Mouse (Mus musculus): ENCODE data around the gene Zcchc4. TPM values are rescaled to one million over a fixed set of nuclear protein-coding genes. Genes with fewer than 3 reads are reported as not detected.

Gene Zcchc4
- polyA plus RNA-seq, 1 experiment from 2014 or later = 15.4 TPM

GRCm38 (mm10) chr5:52811056-52811455 lies 35.8 kb downstream of the Zcchc4 start:
- no peak overlapping the region for H3K4me3 ChIP-seq (ENCODE audit: low read depth, low read length)
- no peaks in the 10 kb centered on the region for H3K9me3 ChIP-seq (ENCODE audit: control insufficient read depth, low read length)
- no peak overlapping the region for H3K4me2 ChIP-seq
- DNase-seq (ENCODE audit: low spot score, missing footprints) (no peak), ATAC-seq (ENCODE audit: low FRiP score) (no peak)
- WGBS = 96% methylated on average over 14 of the region's 14 CpGs
- H3K27ac ChIP-seq (ENCODE audit: low read depth, low read length) = no peak overlapping the region
- H3K9ac ChIP-seq (ENCODE audit: low read length) = no peak overlapping the region
- H3K36me3 ChIP-seq (ENCODE audit: control insufficient read depth, insufficient read depth, low read length) = no peaks in the 10 kb centered on the region; the same call in 1 of the 2 replicates
- H3K27me3 ChIP-seq (ENCODE audit: control insufficient read depth, insufficient read depth, low read length) = no peaks in the 10 kb centered on the region
- H3K4me1 ChIP-seq (ENCODE audit: control insufficient read depth, insufficient read depth, low read length) = no peaks in the 10 kb centered on the region

- no peaks in the 10 kb centered on the region; the same call in 1 of the 2 replicates for H3K36me3 ChIP-seq (ENCODE audit: control insufficient read depth, insufficient read depth, low read length)
These were observed 37.2 kb downstream of the Zcchc4 start for GRCm38 (mm10) chr5:52812456-52812855.

GRCm38 (mm10) chr5:52813312-52813711 lies 38.1 kb downstream of the Zcchc4 start:
- Histone ChIP-seq H3K27me3 (ENCODE audit: control insufficient read depth, insufficient read depth, low read length) (no peaks in the 10 kb centered on the region), H3K9ac (ENCODE audit: low read length) (no peak overlapping the region), H3K4me2 (no peak overlapping the region), H3K4me3 (ENCODE audit: low read depth, low read length) (no peak overlapping the region), H3K9me3 (ENCODE audit: control insufficient read depth, low read length) (no peaks in the 10 kb centered on the region), H3K36me3 (ENCODE audit: control insufficient read depth, insufficient read depth, low read length) (no peaks in the 10 kb centered on the region; the same call in 1 of the 2 replicates), H3K4me1 (ENCODE audit: control insufficient read depth, insufficient read depth, low read length) (no peaks in the 10 kb centered on the region), H3K27ac (ENCODE audit: low read depth, low read length) (no peak overlapping the region)
- 95% methylated on average over 7 of the region's 7 CpGs for WGBS
- no peak for DNase-seq (ENCODE audit: low spot score, missing footprints)
- ATAC-seq (ENCODE audit: low FRiP score) = no peak

More at GRCm38 (mm10) chr5:52812456-52812855, 37.2 kb downstream of the Zcchc4 start:
- H3K4me2 ChIP-seq = no peak overlapping the region
- DNase-seq (ENCODE audit: low spot score, missing footprints) = no peak
- no peak overlapping the region for H3K9ac ChIP-seq (ENCODE audit: low read length)
- no peaks in the 10 kb centered on the region for H3K9me3 ChIP-seq (ENCODE audit: control insufficient read depth, low read length)
- WGBS = 96% methylated on average over 10 of the region's 10 CpGs
- no peak overlapping the region for H3K4me3 ChIP-seq (ENCODE audit: low read depth, low read length)
- H3K27me3 ChIP-seq (ENCODE audit: control insufficient read depth, insufficient read depth, low read length) = no peaks in the 10 kb centered on the region
- no peak overlapping the region for H3K27ac ChIP-seq (ENCODE audit: low read depth, low read length)
- H3K4me1 ChIP-seq (ENCODE audit: control insufficient read depth, insufficient read depth, low read length) = no peaks in the 10 kb centered on the region
- no peak for ATAC-seq (ENCODE audit: low FRiP score)

GRCm38 (mm10) chr5:52818676-52819075 lies 43.5 kb downstream of the Zcchc4 start:
- H3K27me3 ChIP-seq (ENCODE audit: control insufficient read depth, insufficient read depth, low read length) = no peaks in the 10 kb centered on the region
- no peak for ATAC-seq (ENCODE audit: low FRiP score)
- H3K9me3 ChIP-seq (ENCODE audit: control insufficient read depth, low read length) = no peaks in the 10 kb centered on the region
- H3K36me3 ChIP-seq (ENCODE audit: control insufficient read depth, insufficient read depth, low read length) = peaks cover 2% of the 10 kb centered on the region; the same call in 1 of the 2 replicates
- H3K27ac ChIP-seq (ENCODE audit: low read depth, low read length) = no peak overlapping the region
- H3K9ac ChIP-seq (ENCODE audit: low read length) = no peak overlapping the region
- H3K4me1 ChIP-seq (ENCODE audit: control insufficient read depth, insufficient read depth, low read length) = no peaks in the 10 kb centered on the region
- no peak overlapping the region for H3K4me2 ChIP-seq
- DNase-seq (ENCODE audit: low spot score, missing footprints) = no peak
- no peak overlapping the region for H3K4me3 ChIP-seq (ENCODE audit: low read depth, low read length)
- 94% methylated on average over 7 of the region's 7 CpGs for WGBS

- Histone ChIP-seq H3K36me3 (ENCODE audit: control insufficient read depth, insufficient read depth, low read length) (0 out of 2 replicates have a peak, but pooled peaks cover 2% of the 10 kb centered on the region), H3K27me3 (ENCODE audit: control insufficient read depth, insufficient read depth, low read length) (no peaks in the 10 kb centered on the region), H3K4me3 (ENCODE audit: low read depth, low read length) (no peak overlapping the region), H3K4me2 (no peak overlapping the region), H3K4me1 (ENCODE audit: control insufficient read depth, insufficient read depth, low read length) (no peaks in the 10 kb centered on the region), H3K9ac (ENCODE audit: low read length) (no peak overlapping the region), H3K9me3 (ENCODE audit: control insufficient read depth, low read length) (no peaks in the 10 kb centered on the region), H3K27ac (ENCODE audit: low read depth, low read length) (no peak overlapping the region)
- DNase-seq (ENCODE audit: low spot score, missing footprints) = peak; percentile 89
- ATAC-seq (ENCODE audit: low FRiP score) = no peak
- 59% methylated on average over 3 of the region's 3 CpGs for WGBS
These were observed 46.5 kb downstream of the Zcchc4 start for GRCm38 (mm10) chr5:52821691-52822090.

- H3K9me3 ChIP-seq (ENCODE audit: control insufficient read depth, low read length) = no peaks in the 10 kb centered on the region
- DNase-seq (ENCODE audit: low spot score, missing footprints) (no peak), ATAC-seq (ENCODE audit: low FRiP score) (no peak)
- H3K27ac ChIP-seq (ENCODE audit: low read depth, low read length) = no peak overlapping the region
- no peak overlapping the region for H3K4me2 ChIP-seq
- no peaks in the 10 kb centered on the region for H3K36me3 ChIP-seq (ENCODE audit: control insufficient read depth, insufficient read depth, low read length)
- H3K4me1 ChIP-seq (ENCODE audit: control insufficient read depth, insufficient read depth, low read length) = no peaks in the 10 kb centered on the region
- no peak overlapping the region for H3K9ac ChIP-seq (ENCODE audit: low read length)
- 91% methylated on average over 4 of the region's 4 CpGs for WGBS
- no peak overlapping the region for H3K4me3 ChIP-seq (ENCODE audit: low read depth, low read length)
- no peaks in the 10 kb centered on the region for H3K27me3 ChIP-seq (ENCODE audit: control insufficient read depth, insufficient read depth, low read length)
These were observed 52.7 kb downstream of the Zcchc4 start for GRCm38 (mm10) chr5:52827923-52828322.

GRCm38 (mm10) chr5:52833005-52833404 lies 57.8 kb downstream of the Zcchc4 start:
- Histone ChIP-seq H3K9me3 (ENCODE audit: control insufficient read depth, low read length) (no peaks in the 10 kb centered on the region), H3K27me3 (ENCODE audit: control insufficient read depth, insufficient read depth, low read length) (no peaks in the 10 kb centered on the region), H3K4me2 (peak overlapping the region; percentile 27), H3K4me3 (ENCODE audit: low read depth, low read length) (no peak overlapping the region), H3K27ac (ENCODE audit: low read depth, low read length) (peak overlapping the region; percentile 65; the same call in 1 of the 2 replicates), H3K9ac (ENCODE audit: low read length) (peak overlapping the region; percentile 58), H3K4me1 (ENCODE audit: control insufficient read depth, insufficient read depth, low read length) (peaks cover 4% of the 10 kb centered on the region; the same call in 1 of the 2 replicates), H3K36me3 (ENCODE audit: control insufficient read depth, insufficient read depth, low read length) (no peaks in the 10 kb centered on the region; the same call in 1 of the 2 replicates)
- DNase-seq (ENCODE audit: low spot score, missing footprints) (no peak), ATAC-seq (ENCODE audit: low FRiP score) (no peak)

GRCm38 (mm10) chr5:52833761-52834274 lies 58.6 kb downstream of the Zcchc4 start, which contains the start of gene Anapc4:
Anapc4 (plus strand) TSS chr5:52834012.
- ATAC-seq (ENCODE audit: low FRiP score) (peak; percentile 100), DNase-seq (ENCODE audit: low spot score, missing footprints) (peak; percentile 100)
- Histone ChIP-seq H3K4me3 (ENCODE audit: low read depth, low read length) (peak within 1 kb of the TSS; percentile 76), H3K4me2 (peak within 1 kb of the TSS; percentile 86), H3K9ac (ENCODE audit: low read length) (peak within 1 kb of the TSS; percentile 93), H3K9me3 (ENCODE audit: control insufficient read depth, low read length) (no peaks in the 10 kb centered on the region), H3K27me3 (ENCODE audit: control insufficient read depth, insufficient read depth, low read length) (no peaks in the 10 kb centered on the region), H3K36me3 (ENCODE audit: control insufficient read depth, insufficient read depth, low read length) (no peaks in the 10 kb centered on the region; the same call in 1 of the 2 replicates), H3K4me1 (ENCODE audit: control insufficient read depth, insufficient read depth, low read length) (peaks cover 4% of the 10 kb centered on the region; the same call in 1 of the 2 replicates), H3K27ac (ENCODE audit: low read depth, low read length) (peak within 1 kb of the TSS; percentile 68)
- WGBS = under 1% methylated on average over 48 of the region's 50 CpGs

- H3K27me3 ChIP-seq (ENCODE audit: control insufficient read depth, insufficient read depth, low read length) = no peaks in the 10 kb centered on the region
- WGBS = 12% methylated on average over 8 of the region's 8 CpGs
These were observed 59.2 kb downstream of the Zcchc4 start for GRCm38 (mm10) chr5:52834386-52834785.

More at GRCm38 (mm10) chr5:52834386-52834785, 59.2 kb downstream of the Zcchc4 start:
- Histone ChIP-seq H3K4me2 (peak overlapping the region; percentile 86), H3K9ac (ENCODE audit: low read length) (peak overlapping the region; percentile 93), H3K9me3 (ENCODE audit: control insufficient read depth, low read length) (no peaks in the 10 kb centered on the region), H3K4me1 (ENCODE audit: control insufficient read depth, insufficient read depth, low read length) (peaks cover 4% of the 10 kb centered on the region; the same call in 1 of the 2 replicates), H3K27ac (ENCODE audit: low read depth, low read length) (peak overlapping the region; percentile 68), H3K4me3 (ENCODE audit: low read depth, low read length) (peak overlapping the region; percentile 76), H3K36me3 (ENCODE audit: control insufficient read depth, insufficient read depth, low read length) (no peaks in the 10 kb centered on the region; the same call in 1 of the 2 replicates)
- DNase-seq (ENCODE audit: low spot score, missing footprints) (peak; percentile 87), ATAC-seq (ENCODE audit: low FRiP score) (no peak)

All from midbrain, embryonic 11.5 days (tissue).